Mouse (Mus musculus) liver, adult 2 months (tissue): ENCODE measurements around the gene Gm10642. TPM values are rescaled to one million over a fixed set of nuclear protein-coding genes. Genes with fewer than 3 reads are reported as not detected.

Experiments
- DNase-seq: peaks from one replicate; pipeline ENCODE4 v3.0.0-alpha.2; 2011; ENCODE audit warnings: low read depth, low spot score; ENCODE audit errors: extremely low read depth
- H3K27ac ChIP-seq: fragments of 200-500 bp; replicated peaks from 2 replicates; pipeline ENCODE4 v1.5.1; 2012; ENCODE audit warnings: low read depth, mild to moderate bottlenecking, control low read depth, inconsistent platforms, low read length; ENCODE audit not compliant: insufficient read depth
- H3K27me3 ChIP-seq: fragments of 200-500 bp; 2 replicates; pipeline ENCODE4 v1.6.1; 2012; ENCODE audit warnings: mild to moderate bottlenecking, moderate library complexity, low read length, inconsistent platforms; ENCODE audit not compliant: control insufficient read depth, insufficient read depth
- H3K36me3 ChIP-seq: fragments of 200-500 bp; 2 replicates; pipeline ENCODE4 v1.6.1; 2012; ENCODE audit warnings: low read length, inconsistent platforms; ENCODE audit not compliant: control insufficient read depth, insufficient read depth
- H3K4me1 ChIP-seq: fragments of 200-500 bp; 2 replicates; pipeline ENCODE4 v1.6.1; 2011; ENCODE audit warnings: low read length; ENCODE audit not compliant: control insufficient read depth, insufficient read depth
- H3K4me3 ChIP-seq: fragments of 200-500 bp; 2 replicates; pipeline ENCODE4 v1.5.1; 2011; ENCODE audit warnings: low read depth, mild to moderate bottlenecking, control low read depth, low read length, moderate library complexity; ENCODE audit not compliant: insufficient read depth
- H3K79me2 ChIP-seq: fragments of 200-500 bp; 2 replicates; pipeline ENCODE4 v1.6.1; 2012; ENCODE audit warnings: inconsistent platforms, mild to moderate bottlenecking, low read length, moderate library complexity; ENCODE audit not compliant: control insufficient read depth, insufficient read depth
- H3K9ac ChIP-seq: fragments of 200-500 bp; 2 replicates; pipeline ENCODE4 v1.6.1; 2012; ENCODE audit warnings: low read depth, mild to moderate bottlenecking, control low read depth, inconsistent platforms, low read length
- CTCF ChIP-seq: fragments of 200-500 bp; IDR thresholded peaks from 2 replicates; pipeline ENCODE4 v1.5.1; 2011; ENCODE audit warnings: low read depth, low read length, control low read depth
- POLR2A ChIP-seq: fragments of 200-500 bp; IDR thresholded peaks from 2 replicates; pipeline ENCODE4 v1.6.1; 2011; ENCODE audit warnings: low read length, control low read depth; ENCODE audit not compliant: insufficient read depth; ENCODE audit errors: extremely low read depth
- WGBS: fragments of 180-500 bp; shearing (Covaris S2); methylation state at CpG from one replicate; pipeline ENCODE4 v1.1.7; 2018; 5-methylcytosine and 5-hydroxymethylcytosine counted together
- polyA plus RNA-seq: library from polyadenylated mRNA; depleted of rRNA; stranded (reverse); fragments of >200 nt; gene quantifications from 2 replicates; pipeline ENCODE4 v1.2.3, GENCODE M21; 2012
- total RNA-seq: library from RNA; depleted of rRNA; stranded (reverse); fragments of >200 nt; gene quantifications from 2 replicates; pipeline ENCODE4 v1.2.3, GENCODE M21; 2014

Gm10642 gene
- total and polyA plus RNA-seq, 2 experiments, result 1.6 to 1.7 TPM

DNA sequence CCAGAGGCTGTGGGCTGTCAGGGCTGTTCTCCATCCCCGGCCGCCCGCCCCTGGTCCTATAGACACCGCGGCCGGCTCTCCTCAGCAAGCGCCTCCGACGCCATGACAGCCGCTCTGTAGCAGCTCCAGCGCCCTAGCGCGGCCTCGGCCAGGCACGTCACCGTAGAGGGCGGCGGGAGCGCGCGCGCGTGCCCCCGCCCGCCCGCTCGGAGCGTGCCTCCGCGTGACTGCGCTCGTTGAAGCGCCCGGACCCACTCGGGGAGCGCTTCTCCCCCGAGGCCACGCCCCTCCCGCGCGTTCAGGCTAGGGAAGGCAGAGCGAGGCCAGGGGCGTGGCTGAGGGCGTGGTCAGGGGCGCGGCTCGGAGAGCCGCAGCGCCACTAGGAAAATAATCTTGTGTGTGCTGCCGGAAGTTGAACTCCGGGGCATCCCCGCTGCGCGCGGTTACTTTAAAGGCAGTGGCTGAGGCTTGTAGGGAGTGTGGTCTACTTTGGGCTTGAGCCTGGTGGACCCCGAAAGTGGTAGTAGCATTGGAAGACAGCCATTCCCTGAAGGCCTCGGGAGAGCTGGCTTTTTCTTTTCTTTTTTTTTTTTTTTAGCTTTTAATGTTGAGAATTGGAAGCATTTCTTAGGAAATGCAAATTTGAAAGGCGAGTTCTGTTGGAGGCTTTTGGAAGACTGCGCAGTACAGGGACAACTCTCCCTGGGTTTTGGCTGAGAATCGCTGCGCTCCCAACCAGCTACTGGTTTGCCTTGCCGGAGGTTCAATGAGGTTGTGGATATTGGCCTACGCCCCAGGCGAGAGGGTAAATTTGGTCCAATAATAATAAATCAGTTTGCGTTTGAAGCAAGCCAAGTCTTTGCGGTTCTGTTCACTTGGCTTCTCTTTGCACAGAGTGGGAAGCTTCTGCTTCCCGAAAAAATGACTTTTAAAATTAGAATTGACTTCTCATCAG is 1.2 kb downstream of the Gm10642 start, which contains the start of gene Mindy2:
TSS of gene Mindy2 (minus strand) at position 162 of the 955 bp plus-strand sequence.
- peaks cover 1% of the 10 kb centered on the region; the same call in 1 of the 2 replicates for H3K36me3 ChIP-seq
- DNase-seq, result peak; percentile 85
- no peaks in the 10 kb centered on the region for H3K27me3 ChIP-seq
- under 1% methylated on average over 67 of the region's 67 CpGs for WGBS
- H3K4me3 ChIP-seq, result peak within 1 kb of the TSS; percentile 95
- peak within 1 kb of the TSS; percentile 97 for H3K9ac ChIP-seq
- H3K4me1 ChIP-seq, result peaks cover 17% of the 10 kb centered on the region
- peak within 1 kb of the TSS; percentile 91 for H3K27ac ChIP-seq
- TF ChIP-seq CTCF (no peak), POLR2A (peak; percentile 82; the same call in 1 of the 2 replicates)
- H3K79me2 ChIP-seq, result peaks cover 11% of the 10 kb centered on the region

DNA sequence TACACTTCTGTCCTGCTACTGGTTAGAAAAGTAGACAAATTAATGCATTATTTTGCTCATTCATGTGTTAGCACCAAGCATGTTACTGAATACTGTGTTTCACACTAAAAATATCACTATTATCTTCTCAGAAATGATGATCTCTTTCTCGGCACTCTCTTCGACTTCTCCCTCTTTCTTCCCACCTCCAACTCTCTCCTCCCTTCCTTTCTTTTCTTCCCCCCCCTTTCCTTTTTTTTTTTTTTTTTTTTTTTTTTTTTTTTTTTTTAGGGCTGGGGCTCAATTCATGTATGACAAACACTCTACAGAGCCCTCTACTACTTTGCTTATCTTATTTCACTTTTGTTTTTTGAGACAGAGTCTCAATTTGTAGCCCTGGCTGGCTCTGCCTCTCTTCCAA is 2.2 kb downstream of the Gm10642 start:
- WGBS, result 89% methylated on average over 2 of the region's 2 CpGs
- no peak overlapping the region for H3K27ac ChIP-seq
- H3K36me3 ChIP-seq, result no peaks in the 10 kb centered on the region
- peaks cover 4% of the 10 kb centered on the region; the same call in 1 of the 2 replicates for H3K79me2 ChIP-seq
- no peak overlapping the region for H3K9ac ChIP-seq
- peaks cover 11% of the 10 kb centered on the region for H3K4me1 ChIP-seq
- TF ChIP-seq POLR2A (no peak), CTCF (no peak)
- no peak overlapping the region for H3K4me3 ChIP-seq
- H3K27me3 ChIP-seq, result no peaks in the 10 kb centered on the region
- no peak for DNase-seq

DNA sequence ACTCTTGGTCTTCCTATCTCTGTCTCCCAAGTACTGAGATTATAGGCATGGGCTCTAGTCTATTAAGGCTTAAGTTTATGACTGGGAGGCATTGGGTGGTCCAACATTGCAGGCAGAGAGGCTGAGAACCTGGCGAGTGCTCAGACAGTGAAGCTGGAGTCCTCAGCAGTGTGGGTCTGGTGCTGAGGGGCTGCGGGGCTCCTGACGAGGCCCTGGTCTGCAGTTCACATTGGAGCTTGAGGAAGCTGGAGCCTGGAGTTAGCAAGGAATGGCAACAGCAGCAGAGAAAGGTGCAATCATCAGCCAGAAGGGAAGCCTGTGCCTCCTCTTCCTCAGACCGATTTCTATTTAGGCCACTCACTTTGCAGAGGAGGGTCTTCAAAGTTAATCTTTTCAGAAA is 8.8 kb downstream of the Gm10642 start:
- Histone ChIP-seq H3K4me3 (no peak overlapping the region), H3K4me1 (peaks cover 8% of the 10 kb centered on the region; the same call in 1 of the 2 replicates), H3K79me2 (no peaks in the 10 kb centered on the region), H3K27ac (no peak overlapping the region), H3K36me3 (no peaks in the 10 kb centered on the region), H3K9ac (no peak overlapping the region), H3K27me3 (no peaks in the 10 kb centered on the region)
- TF ChIP-seq CTCF (no peak), POLR2A (no peak)
- WGBS, result 94% methylated on average over 4 of the region's 4 CpGs
- no peak for DNase-seq

DNA sequence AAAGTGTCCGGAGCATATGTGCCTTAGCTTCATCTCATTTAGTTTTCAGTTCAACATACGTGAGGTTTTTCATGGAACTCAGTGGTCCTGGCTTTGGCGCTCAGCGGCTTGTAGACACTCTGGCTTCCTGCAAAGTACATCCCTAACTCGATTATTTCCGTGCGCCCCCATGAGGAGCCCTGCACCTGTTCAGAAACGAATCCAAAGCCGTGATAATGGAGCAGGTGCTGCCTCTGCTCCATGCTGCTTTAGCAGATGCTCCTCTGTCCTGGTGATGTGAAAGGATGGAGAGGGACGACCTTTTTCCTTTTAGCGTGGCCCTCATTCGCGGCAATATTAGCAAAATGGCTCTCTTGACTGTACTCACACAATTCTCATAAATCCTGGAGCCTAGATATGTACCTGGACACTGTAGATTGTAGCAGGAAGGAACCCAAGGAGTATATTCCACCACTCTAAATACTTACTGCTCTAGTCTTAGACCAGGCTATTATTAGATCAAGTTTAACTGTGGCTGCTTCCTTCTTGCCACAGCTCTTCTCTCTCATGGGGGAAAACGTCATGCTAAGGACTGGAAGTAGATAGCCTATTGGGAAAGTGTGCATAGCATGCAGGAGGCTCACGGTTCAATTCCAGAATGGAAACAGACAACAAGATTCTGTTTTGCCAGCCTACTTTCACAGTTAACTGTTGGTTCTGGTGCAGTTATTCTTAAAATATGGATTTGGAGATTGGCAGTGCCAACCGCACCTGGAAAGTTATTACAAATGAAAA is 9.5 kb downstream of the Gm10642 start:
- DNase-seq, result no peak
- H3K27ac ChIP-seq, result no peak overlapping the region
- 83% methylated on average over 16 of the region's 16 CpGs for WGBS
- no peak overlapping the region for H3K9ac ChIP-seq
- no peak for TF ChIP-seq POLR2A
- H3K36me3 ChIP-seq, result no peaks in the 10 kb centered on the region
- peaks cover 8% of the 10 kb centered on the region; the same call in 1 of the 2 replicates for H3K4me1 ChIP-seq
- H3K79me2 ChIP-seq, result no peaks in the 10 kb centered on the region
- H3K27me3 ChIP-seq, result no peaks in the 10 kb centered on the region
- H3K4me3 ChIP-seq, result no peak overlapping the region

DNA sequence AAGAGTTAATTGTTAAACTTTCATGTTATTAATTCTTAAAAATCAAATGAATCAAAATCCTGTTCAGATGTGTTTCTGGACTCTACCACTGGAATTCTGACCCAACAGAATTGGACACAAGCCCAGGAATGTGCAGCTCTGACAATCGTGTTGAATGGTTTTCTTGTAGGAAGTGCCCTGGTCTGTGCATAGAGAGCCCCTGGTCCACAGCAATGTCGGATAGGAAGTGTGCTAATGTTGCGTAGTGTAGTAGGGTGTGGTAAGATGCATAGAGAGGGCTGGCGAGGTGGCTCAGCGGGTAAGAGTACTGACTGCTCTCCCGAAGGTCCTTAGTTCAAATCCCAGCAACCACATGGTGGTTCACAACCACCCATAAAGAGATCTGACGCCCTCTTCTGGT is 10.8 kb downstream of the Gm10642 start:
- Histone ChIP-seq H3K27me3 (no peaks in the 10 kb centered on the region), H3K4me1 (peaks cover 9% of the 10 kb centered on the region; the same call in 1 of the 2 replicates), H3K79me2 (no peaks in the 10 kb centered on the region), H3K4me3 (no peak overlapping the region), H3K36me3 (no peaks in the 10 kb centered on the region), H3K9ac (no peak overlapping the region), H3K27ac (no peak overlapping the region)
- 62% methylated on average over 7 of the region's 7 CpGs for WGBS
- no peak for TF ChIP-seq POLR2A
- TF ChIP-seq CTCF, result no peak
- DNase-seq, result peak; percentile 70
